Mouse (Mus musculus) liver (tissue): ENCODE results near the gene Det1.

ENCODE experiments used
- DNase-seq: peaks from one replicate; pipeline ENCODE4 v3.0.0-alpha.2; 2020; ENCODE audit warnings: mixed read lengths

Det1 gene

DNA sequence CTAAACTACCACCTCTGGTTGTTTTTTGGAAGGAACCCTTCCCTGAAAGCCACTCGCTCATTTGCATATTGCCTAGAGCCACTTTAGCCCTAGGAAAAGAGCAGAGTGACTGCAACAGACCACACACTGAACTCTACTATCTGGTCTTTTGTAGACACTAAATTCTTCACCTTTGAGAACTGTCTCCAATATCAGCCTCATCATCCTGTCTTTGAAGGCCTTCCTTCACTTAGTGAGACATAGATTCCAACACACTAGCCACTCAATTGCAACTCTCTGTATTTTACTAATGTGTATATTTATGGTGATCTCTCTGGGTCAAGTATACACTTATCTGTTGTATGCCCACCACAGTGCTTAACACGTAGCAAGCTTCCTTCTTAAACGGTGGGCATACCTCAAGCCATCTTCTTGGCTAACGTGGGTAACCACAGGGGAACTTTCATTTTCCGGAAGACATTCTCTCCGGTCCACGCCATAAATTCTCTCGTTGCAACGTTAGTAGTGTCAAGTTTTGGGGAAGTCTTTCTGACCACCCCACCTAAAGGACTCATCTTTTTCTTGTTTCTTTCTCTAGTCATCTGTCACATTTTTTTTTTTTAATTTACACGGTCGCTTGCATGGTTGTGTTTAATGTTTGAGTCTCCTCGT is 872 bp downstream of the Det1 start:
- DNase-seq: no peak

DNA sequence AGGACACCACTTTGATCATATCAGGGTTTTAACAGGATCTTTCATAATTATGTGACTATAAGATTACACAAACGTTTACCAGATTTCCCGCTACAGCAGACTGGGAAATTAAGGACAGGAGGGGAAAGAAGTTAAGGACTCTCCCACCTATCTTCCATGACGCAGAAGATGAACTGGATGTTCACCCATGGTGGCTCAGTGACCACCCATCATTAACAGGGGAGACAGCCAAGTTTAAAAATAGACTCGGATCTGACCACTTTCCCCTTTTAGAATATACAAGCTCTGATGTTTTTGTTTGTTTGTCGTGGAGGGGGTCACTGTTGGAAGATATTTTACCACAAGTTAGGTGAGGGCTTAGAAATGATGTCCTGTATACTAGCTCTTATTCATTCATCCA is 5.5 kb downstream of the Det1 start:
- DNase-seq: no peak

DNA sequence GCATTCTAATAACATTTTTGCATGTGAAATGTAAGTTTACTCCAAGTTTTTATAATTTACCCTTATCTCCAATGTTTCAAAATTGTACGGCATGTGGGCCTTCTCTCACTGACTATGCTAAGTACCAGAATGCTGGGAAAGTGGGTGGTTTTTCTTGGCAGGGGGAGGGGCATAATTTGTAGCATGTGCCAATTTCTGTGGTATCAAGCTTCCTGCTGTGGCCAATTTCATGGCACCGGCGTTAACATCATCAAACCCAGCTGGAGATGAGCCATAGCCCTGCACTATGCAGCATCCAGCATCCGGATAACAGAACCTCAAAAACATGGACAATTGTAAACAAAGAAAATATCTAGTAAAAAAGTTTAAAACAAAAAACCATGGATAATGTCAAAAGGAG is 9.8 kb downstream of the Det1 start:
- no peak for DNase-seq

- no peak for DNase-seq
These were observed 11.4 kb downstream of the Det1 start for GRCm38 (mm10) chr7:78835656-78836055.

GRCm38 (mm10) chr7:78827749-78828362 is 19.2 kb downstream of the Det1 start:
- no peak for DNase-seq

- DNase-seq: no peak
These were observed 20.2 kb downstream of the Det1 start for GRCm38 (mm10) chr7:78826682-78827385.

DNA sequence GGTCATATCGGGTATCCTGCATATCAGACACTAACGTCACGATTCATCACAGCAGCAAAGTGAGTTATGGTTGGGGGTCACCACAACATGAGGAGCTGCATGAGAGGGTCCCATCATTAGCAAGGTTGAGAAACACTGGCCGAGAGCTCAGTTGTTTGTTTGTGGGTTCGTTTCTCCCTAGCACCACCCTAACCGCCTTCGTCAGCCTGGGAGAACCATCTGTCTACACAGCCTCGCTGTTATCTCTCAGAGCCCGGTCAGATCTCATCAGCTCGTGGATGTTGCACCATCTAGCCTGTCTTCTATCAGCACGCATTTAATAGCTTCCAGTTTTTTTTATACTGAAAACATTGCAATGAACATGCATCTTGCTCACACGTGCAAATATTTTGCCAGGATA is 28.7 kb downstream of the Det1 start:
- no peak for DNase-seq

DNA sequence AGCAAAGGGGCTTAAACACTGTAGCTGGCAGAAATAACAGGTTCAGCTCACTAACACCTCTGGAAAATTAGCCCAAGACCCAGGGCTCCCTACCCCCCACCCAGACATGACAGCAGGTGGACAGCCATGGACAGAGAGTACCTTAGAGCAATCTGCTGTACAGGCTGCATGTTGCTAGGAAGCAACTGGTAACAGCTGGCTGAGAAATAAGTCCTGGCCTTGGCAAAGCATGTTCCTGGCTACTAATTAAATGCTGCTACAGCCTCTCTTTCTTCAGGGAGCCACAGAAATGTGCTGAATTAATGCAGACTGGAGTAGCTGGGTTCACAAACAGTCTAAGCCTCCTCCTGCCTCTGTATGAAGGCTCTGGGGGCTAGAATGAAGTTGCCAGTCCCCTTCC is 32.3 kb downstream of the Det1 start:
- DNase-seq: no peak

- DNase-seq: no peak
These were observed 33.3 kb downstream of the Det1 start for GRCm38 (mm10) chr7:78813791-78814190.

GRCm38 (mm10) chr7:78807192-78807591 is 39.9 kb downstream of the Det1 start:
- no peak for DNase-seq

DNA sequence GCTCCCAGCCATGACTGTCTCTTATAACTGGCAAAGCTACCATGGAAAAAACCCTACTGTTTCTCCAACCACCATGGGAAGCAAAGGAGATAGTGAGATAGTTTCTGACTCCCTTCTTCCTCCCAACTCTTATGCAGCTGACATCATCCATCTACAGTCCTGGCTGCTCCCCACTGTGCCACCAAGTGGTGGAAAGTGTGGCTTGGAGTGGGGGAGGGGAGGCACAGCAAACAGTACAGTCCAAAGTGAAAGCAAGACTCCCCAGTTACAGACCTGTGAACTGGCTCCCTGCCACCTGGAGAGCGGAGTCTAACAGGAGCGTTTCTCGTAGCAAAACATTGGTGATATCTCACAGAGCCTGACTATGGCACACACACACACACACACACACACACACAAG is 43.2 kb downstream of the Det1 start:
- DNase-seq: peak; percentile 62

DNA sequence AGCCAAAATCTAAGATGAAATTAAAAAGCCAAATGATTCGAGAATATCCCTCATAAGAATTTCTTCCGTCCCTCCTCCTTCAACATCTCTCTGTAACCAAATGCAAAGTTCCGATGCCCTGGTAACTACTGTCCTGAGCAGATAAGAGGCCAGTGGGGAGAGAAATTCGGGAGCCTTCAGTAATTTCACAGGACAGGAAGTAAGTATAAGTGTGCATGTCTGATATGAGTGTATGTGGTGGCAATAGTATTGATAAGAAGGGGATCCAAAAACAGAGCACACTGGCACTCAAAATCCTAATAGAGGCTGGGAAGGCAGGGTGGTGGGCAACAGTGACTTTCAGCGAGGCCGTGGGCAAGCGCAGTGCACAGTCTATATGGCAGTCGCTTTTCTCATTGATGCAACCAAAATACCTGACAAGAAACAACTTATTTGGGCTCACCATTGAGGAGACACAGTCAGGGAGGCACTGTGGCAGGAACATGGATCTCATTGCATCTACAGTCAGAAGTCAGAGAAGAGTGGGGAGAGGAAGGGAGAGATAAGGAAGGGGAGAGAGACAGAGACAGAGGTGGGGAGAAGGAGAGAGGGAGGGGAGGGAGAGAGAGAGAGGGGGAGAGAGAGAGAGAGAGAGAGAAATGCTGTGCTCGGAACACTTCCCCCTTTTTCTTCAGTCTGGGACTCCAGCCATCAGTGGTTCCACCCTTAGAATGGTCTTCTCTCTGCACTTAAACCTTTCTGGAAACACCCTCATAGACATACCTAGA is 47.1 kb downstream of the Det1 start:
- peak; percentile 61 for DNase-seq

DNA sequence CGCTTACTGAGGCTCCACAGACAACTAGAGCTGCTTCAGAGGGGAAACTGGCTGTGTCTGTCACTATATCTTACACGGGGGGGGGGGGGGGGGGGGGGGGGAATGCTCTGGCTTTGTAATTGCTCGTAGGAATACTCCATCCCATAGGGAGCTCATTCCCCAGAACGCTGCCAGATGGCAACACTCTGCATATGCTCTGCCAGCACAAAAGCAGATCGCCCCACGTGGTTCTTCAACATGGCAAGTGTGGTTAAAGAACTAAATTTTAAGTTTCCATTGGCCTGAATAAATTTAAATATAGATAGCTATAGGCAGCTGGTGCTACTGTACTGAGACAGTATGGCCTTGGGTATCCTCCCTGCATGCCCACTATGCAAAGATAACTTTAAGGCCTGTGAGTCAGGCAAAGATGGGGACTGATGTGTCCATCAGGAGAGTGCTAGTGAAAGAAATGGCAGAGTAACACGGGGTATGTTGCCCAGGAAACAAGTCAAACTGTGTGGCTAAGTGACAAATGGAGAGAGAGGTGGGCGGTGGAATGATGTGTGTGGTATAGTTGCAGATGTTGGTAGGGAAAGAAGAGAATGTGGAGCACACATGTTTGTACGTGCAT is 49.1 kb downstream of the Det1 start:
- no peak for DNase-seq

- no peak for DNase-seq
These were observed 50.4 kb downstream of the Det1 start for GRCm38 (mm10) chr7:78796624-78797023.

GRCm38 (mm10) chr7:78794571-78795092 is 52.4 kb downstream of the Det1 start:
- no peak for DNase-seq

DNA sequence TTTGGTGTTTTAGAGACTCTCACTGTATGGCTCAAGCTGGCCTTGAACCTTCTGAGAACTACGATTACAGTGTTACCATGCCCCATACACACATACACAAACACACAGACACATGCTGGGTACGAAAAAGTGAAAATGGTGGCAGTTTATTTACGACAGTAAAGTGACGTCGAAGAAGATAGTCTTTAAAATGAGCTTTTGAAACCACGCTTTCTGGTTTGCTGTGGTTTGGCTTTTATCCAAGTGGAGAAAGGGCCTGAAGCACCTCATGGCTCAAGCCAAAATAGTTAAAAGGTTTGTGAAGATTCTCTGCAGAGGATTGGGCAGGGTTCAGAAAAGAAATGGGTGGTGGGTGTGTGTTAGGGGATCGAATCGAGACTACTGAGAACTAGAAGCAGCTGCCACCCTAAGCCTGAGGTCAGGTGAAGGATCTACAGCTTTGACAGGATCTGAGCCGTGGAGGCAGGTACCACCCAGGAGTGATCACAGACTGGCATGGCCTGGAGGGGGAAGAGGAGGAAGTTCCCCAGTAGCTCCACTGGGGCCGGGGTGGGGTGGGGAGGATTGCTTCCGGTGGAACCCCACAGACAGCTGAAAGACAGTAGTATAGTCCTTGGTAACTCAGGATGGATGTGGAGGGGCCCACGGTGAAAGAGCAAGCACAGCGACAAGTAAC is 53.0 kb downstream of the Det1 start:
- no peak for DNase-seq

GRCm38 (mm10) chr7:78791359-78792222 is 55.5 kb downstream of the Det1 start:
- peak; percentile 48 for DNase-seq

GRCm38 (mm10) chr7:78787793-78788380 is 59.2 kb downstream of the Det1 start:
- DNase-seq: no peak

GRCm38 (mm10) chr7:78785906-78786305 is 61.2 kb downstream of the Det1 start:
- no peak for DNase-seq

DNA sequence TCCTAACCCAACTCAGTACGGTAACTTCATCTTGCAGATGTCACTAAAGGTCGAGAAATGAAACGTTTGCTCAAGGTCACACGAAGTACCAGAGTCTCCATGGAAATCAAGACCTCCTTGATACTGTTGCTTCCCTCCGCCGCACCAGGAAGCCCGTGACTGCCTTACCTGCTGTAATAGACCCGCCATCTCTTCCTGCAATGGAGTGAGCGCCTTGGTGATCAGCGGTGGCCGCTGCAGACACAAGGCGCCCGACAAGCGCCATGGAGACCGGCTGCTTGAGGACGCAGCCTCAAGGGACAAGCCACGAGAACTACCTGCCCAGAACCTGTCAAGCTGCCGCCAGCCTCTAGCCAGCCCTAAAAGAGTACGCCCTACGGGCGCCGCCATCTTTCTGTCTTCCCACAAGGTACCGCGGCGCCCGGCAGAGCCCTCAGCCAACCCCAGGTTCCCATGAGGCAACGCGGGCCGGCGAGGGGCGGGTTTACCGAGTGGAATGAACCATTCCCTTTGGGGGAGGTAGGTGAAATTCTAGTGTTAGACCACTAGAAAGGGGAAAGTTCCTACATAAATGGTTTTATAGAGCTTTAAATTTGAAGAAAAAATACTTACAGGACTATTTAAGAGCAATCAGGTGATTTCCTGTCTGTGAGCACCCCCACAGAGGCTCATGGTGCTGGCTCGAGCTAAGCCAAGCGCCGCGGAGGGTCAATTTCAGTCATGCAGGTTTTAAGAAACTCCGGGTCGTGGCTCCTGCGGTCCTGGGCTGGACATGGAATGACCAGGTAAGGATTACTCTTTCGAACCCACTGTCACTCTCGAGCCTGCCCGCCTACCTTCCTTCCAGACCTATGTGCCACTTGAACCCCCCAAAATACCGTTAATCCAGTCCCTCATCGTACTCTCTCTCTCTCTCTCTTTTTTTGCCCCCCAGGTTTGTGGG is 64.2 kb downstream of the Det1 start, which contains the start of the genes Mrps11 and Mrpl46:
Mrps11 (plus strand) TSS at position 481 of the 943 bp plus-strand sequence.
Mrpl46 (minus strand) TSS at position 893 of the 943 bp plus-strand sequence.
- DNase-seq: peak; percentile 92
